In genomic region chr4:104461106-104462011, GRCm38 (mm10) we compare ENCODE assay signal across 17 mouse cellular contexts.
A peak's percentile ranks its signal among the peaks of the same experiment; 100 is the strongest.
DNase-seq lines count a peak whose midpoint lies in the region; ATAC-seq and TF ChIP-seq lines count a peak whose summit lies in the region.
"Had no signal": no experiment of that assay in that cellular context is flagged by ENCODE, and none has a peak within 500 bp of the region (broad histone marks: within the 10 kb centered on the region; RNA-seq: fewer than 3 reads in every experiment).

No protein-coding gene starts in this region.

- no peak overlapping the region for H3K4me2 ChIP-seq in kidney, postnatal 0 days (ENCODE audit: low read length)
- H3K4me2 ChIP-seq in midbrain, embryonic 11.5 days = no peak overlapping the region
- no peak overlapping the region for H3K4me2 ChIP-seq in midbrain, postnatal 0 days (ENCODE audit: low read depth, low read length, poor library complexity, severe bottlenecking)
- H3K4me2 ChIP-seq: embryonic facial prominence, embryonic 13.5 days; hindbrain, embryonic 13.5 days; limb, embryonic 13.5 days had no signal

- no peak overlapping the region for H3K4me3 ChIP-seq in cerebellum, adult 2 months (replicated peaks; ENCODE audit: insufficient read depth, low read depth, low read length)
- no peak overlapping the region for H3K4me3 ChIP-seq in kidney, postnatal 0 days (replicated peaks; ENCODE audit: low read depth, low read length)
- H3K4me3 ChIP-seq in midbrain, embryonic 11.5 days (ENCODE audit: low read depth, low read length) = no peak overlapping the region
- no peak overlapping the region for H3K4me3 ChIP-seq in midbrain, postnatal 0 days (ENCODE audit: low read depth, low read length)
- H3K4me3 ChIP-seq: embryonic facial prominence, embryonic 13.5 days; hindbrain, embryonic 13.5 days; limb, embryonic 13.5 days had no signal

- peak; percentile 69 to 84 for DNase-seq in cerebellum, adult 2 months
- DNase-seq in cerebellum, postnatal 10 days = no peak
- peak; percentile 64 for DNase-seq in kidney, postnatal 0 days (ENCODE audit: low spot score)
- DNase-seq in kidney, postnatal 4 days = no peak
- peak; percentile 28 for DNase-seq in midbrain, embryonic 11.5 days (ENCODE audit: low spot score, missing footprints)
- DNase-seq in midbrain, postnatal 0 days (ENCODE audit: low spot score) = no peak
- DNase-seq in telencephalon, adult 2 months (ENCODE audit: low read depth, low spot score) = peak; percentile 72
- DNase-seq in Muller cell, postnatal 12 days (ENCODE audit: inconsistent ontology term) = no peak
- DNase-seq: adrenal gland, adult 8-10 months; gastrocnemius, postnatal 25 days; midbrain, embryonic 14.5 days; thymus, adult 18-20 months had no signal

- H3K4me1 ChIP-seq in cerebellum, adult 2 months (ENCODE audit: control insufficient read depth, insufficient read depth, low read length) = peaks cover 43% of the 10 kb centered on the region
- no peaks in the 10 kb centered on the region; the same call in none of the 2 replicates for H3K4me1 ChIP-seq in kidney, postnatal 0 days (replicated peaks; ENCODE audit: insufficient read depth, low read length)
- H3K4me1 ChIP-seq in midbrain, embryonic 11.5 days (ENCODE audit: control insufficient read depth, insufficient read depth, low read length) = peaks cover 6% of the 10 kb centered on the region
- H3K4me1 ChIP-seq in midbrain, postnatal 0 days (ENCODE audit: insufficient read depth, low read length) = 0 out of 2 replicates have a peak, but pooled peaks cover 3% of the 10 kb centered on the region

- H3K27ac ChIP-seq in cerebellum, adult 2 months (ENCODE audit: insufficient read depth, low read length) = peak overlapping the region; percentile 89
- H3K27ac ChIP-seq in kidney, postnatal 0 days = no peak overlapping the region
- no peak overlapping the region for H3K27ac ChIP-seq in midbrain, embryonic 11.5 days (ENCODE audit: low read depth, low read length)
- no peak overlapping the region for H3K27ac ChIP-seq in midbrain, postnatal 0 days (ENCODE audit: low read depth, low read length)
- H3K27ac ChIP-seq: embryonic facial prominence, embryonic 13.5 days; hindbrain, embryonic 13.5 days; limb, embryonic 13.5 days; liver, embryonic 14.5 days had no signal

- no peaks in the 10 kb centered on the region for H3K36me3 ChIP-seq in kidney, postnatal 0 days (ENCODE audit: insufficient read depth, low read length)
- H3K36me3 ChIP-seq in midbrain, embryonic 11.5 days (ENCODE audit: control insufficient read depth, insufficient read depth, low read length) = no peaks in the 10 kb centered on the region
- H3K36me3 ChIP-seq in midbrain, postnatal 0 days (ENCODE audit: insufficient read depth, low read length) = no peaks in the 10 kb centered on the region
- H3K36me3 ChIP-seq: embryonic facial prominence, embryonic 13.5 days; hindbrain, embryonic 13.5 days; limb, embryonic 13.5 days had no signal

- no peaks in the 10 kb centered on the region for H3K9me3 ChIP-seq in kidney, postnatal 0 days (replicated peaks; ENCODE audit: low read length)
- H3K9me3 ChIP-seq in midbrain, embryonic 11.5 days (ENCODE audit: control insufficient read depth, low read length) = no peaks in the 10 kb centered on the region
- no peaks in the 10 kb centered on the region for H3K9me3 ChIP-seq in midbrain, postnatal 0 days (ENCODE audit: low read length)
- H3K9me3 ChIP-seq: embryonic facial prominence, embryonic 13.5 days; hindbrain, embryonic 13.5 days; limb, embryonic 13.5 days had no signal

- no peak for TF ChIP-seq CTCF in cerebellum, adult 2 months (IDR thresholded peaks at IDR 0.05; ENCODE audit: borderline replicate concordance, insufficient read depth, low read depth, low read length)
- TF ChIP-seq CTCF in kidney, postnatal 0 days (IDR thresholded peaks at IDR 0.05; ENCODE audit: low read depth) = no peak
- TF ChIP-seq CTCF in midbrain, postnatal 0 days (IDR thresholded peaks at IDR 0.05) = no peak

- TF ChIP-seq POLR2A in cerebellum, adult 2 months (IDR thresholded peaks at IDR 0.05; ENCODE audit: borderline replicate concordance, insufficient read depth, low read length) = no peak

- ATAC-seq in kidney, postnatal 0 days (replicated peaks; ENCODE audit: low FRiP score, low read depth) = no peak
- ATAC-seq in midbrain, embryonic 11.5 days (ENCODE audit: low FRiP score) = no peak
- no peak for ATAC-seq in midbrain, postnatal 0 days (ENCODE audit: low FRiP score)
- ATAC-seq: intestine, embryonic 16.5 days had no signal

- no peak overlapping the region for H3K9ac ChIP-seq in kidney, postnatal 0 days (ENCODE audit: low read depth, low read length)
- H3K9ac ChIP-seq in midbrain, embryonic 11.5 days (ENCODE audit: low read length) = no peak overlapping the region
- H3K9ac ChIP-seq in midbrain, postnatal 0 days (replicated peaks; ENCODE audit: low read length, poor library complexity, severe bottlenecking) = no peak overlapping the region
- H3K9ac ChIP-seq: embryonic facial prominence, embryonic 13.5 days; hindbrain, embryonic 13.5 days; limb, embryonic 13.5 days; liver, embryonic 14.5 days had no signal

- H3K27me3 ChIP-seq in cerebellum, adult 2 months (ENCODE audit: control insufficient read depth, insufficient read depth, low read length) = no peaks in the 10 kb centered on the region
- no peaks in the 10 kb centered on the region for H3K27me3 ChIP-seq in kidney, postnatal 0 days (ENCODE audit: insufficient read depth, low read length)
- no peaks in the 10 kb centered on the region for H3K27me3 ChIP-seq in midbrain, embryonic 11.5 days (ENCODE audit: control insufficient read depth, insufficient read depth, low read length)
- no peaks in the 10 kb centered on the region for H3K27me3 ChIP-seq in midbrain, postnatal 0 days (ENCODE audit: insufficient read depth, low read length)
- H3K27me3 ChIP-seq: hindbrain, embryonic 13.5 days; limb, embryonic 13.5 days had no signal

- 40% methylated on average over 12 of the region's 12 CpGs for WGBS in cerebellum, adult 2 months
- WGBS in kidney, postnatal 0 days = 54% methylated on average over 12 of the region's 12 CpGs
- WGBS in midbrain, embryonic 11.5 days = 89% methylated on average over 12 of the region's 12 CpGs
- WGBS in midbrain, postnatal 0 days = 89% methylated on average over 12 of the region's 12 CpGs

Comparison
In these comparisons a context has a peak if more than half of its experiments do, and no peak if none do; other contexts are left out.
1. DNase-seq: peak in cerebellum, adult 2 months (2 of 2), kidney, postnatal 0 days (single experiment), midbrain, embryonic 11.5 days (single experiment) and telencephalon, adult 2 months (single experiment); none in cerebellum, postnatal 10 days (0 of 2), kidney, postnatal 4 days (0 of 2), midbrain, postnatal 0 days (single experiment) and Muller cell, postnatal 12 days (single experiment).